Mouse (Mus musculus) stomach, postnatal 0 days (tissue): Measurements from ENCODE around the gene Lct. TPM values are rescaled to one million over a fixed set of nuclear protein-coding genes. Genes with fewer than 3 reads are reported as not detected.

ENCODE experiments used
- ATAC-seq: fragments of 200-750 bp; cut with Nextera tagmentation; 2 replicates; pipeline ENCODE4 v1.8.0; 2017; ENCODE audit not compliant: low FRiP score, low TSS enrichment
- DNase-seq: peaks from one replicate; pipeline ENCODE4 v3.0.0-alpha.2; 2016; ENCODE audit warnings: low spot score
- H3K27ac ChIP-seq: fragments of 300-500 bp; sonication (generic); replicated peaks from 2 replicates; pipeline ENCODE4 v1.5.1; 2014; ENCODE audit warnings: mild to moderate bottlenecking, control low read depth
- H3K27me3 ChIP-seq: fragments of 300-500 bp; sonication (generic); 2 replicates; pipeline ENCODE4 v1.6.1; 2014; ENCODE audit warnings: low read length; ENCODE audit not compliant: control insufficient read depth, insufficient read depth
- H3K36me3 ChIP-seq: fragments of 300-500 bp; sonication (generic); 2 replicates; pipeline ENCODE4 v1.6.1; 2014; ENCODE audit warnings: low read length, mixed read lengths; ENCODE audit not compliant: control insufficient read depth, insufficient read depth
- H3K4me1 ChIP-seq: fragments of 300-500 bp; sonication (generic); replicated peaks from 2 replicates; pipeline ENCODE4 v1.6.1; 2014; ENCODE audit warnings: antibody characterized with exemption; ENCODE audit not compliant: control insufficient read depth, insufficient read depth
- H3K4me2 ChIP-seq: fragments of 300-500 bp; sonication (generic); replicated peaks from 2 replicates; pipeline ENCODE4 v1.6.1; 2014; ENCODE audit warnings: low read depth, mild to moderate bottlenecking, control low read depth, moderate library complexity
- H3K4me3 ChIP-seq: fragments of 300-500 bp; sonication (generic); 2 replicates; pipeline ENCODE4 v1.5.1; 2014; ENCODE audit warnings: low read depth, low read length, control low read depth
- H3K9ac ChIP-seq: fragments of 300-500 bp; sonication (generic); 2 replicates; pipeline ENCODE4 v1.6.1; 2014; ENCODE audit warnings: mild to moderate bottlenecking, low read length, control low read depth, mixed read lengths
- H3K9me3 ChIP-seq: fragments of 300-500 bp; sonication (generic); 2 replicates; pipeline ENCODE4 v1.6.1; 2016; ENCODE audit warnings: low read length; ENCODE audit not compliant: control insufficient read depth
- CTCF ChIP-seq: IDR thresholded peaks from 2 replicates; pipeline ENCODE4 v1.5.1; 2016; ENCODE audit warnings: antibody characterized with exemption, low read depth, mild to moderate bottlenecking, moderate library complexity
- EP300 ChIP-seq: optimal IDR thresholded peaks from 2 replicates; pipeline ENCODE3; 2016; ENCODE audit warnings: antibody characterized with exemption
- WGBS: fragments of 180-500 bp; shearing (Covaris S2); extraction: QIAGEN DNeasy Blood & Tissue Kit; methylation state at CpG from one replicate; pipeline ENCODE4 v1.1.7; 2014; 5-methylcytosine and 5-hydroxymethylcytosine counted together
- polyA plus RNA-seq: library from polyadenylated mRNA; unstranded; fragments of >200 nt; fragmentation: Nextera tagmentation; extraction: Ambion mirVana; gene quantifications from 2 replicates; pipeline ENCODE4 v1.2.1, GENCODE M21; 2015

Gene Lct
- polyA plus RNA-seq, 1 experiment from 2014 or later, result 2.8 TPM

DNA sequence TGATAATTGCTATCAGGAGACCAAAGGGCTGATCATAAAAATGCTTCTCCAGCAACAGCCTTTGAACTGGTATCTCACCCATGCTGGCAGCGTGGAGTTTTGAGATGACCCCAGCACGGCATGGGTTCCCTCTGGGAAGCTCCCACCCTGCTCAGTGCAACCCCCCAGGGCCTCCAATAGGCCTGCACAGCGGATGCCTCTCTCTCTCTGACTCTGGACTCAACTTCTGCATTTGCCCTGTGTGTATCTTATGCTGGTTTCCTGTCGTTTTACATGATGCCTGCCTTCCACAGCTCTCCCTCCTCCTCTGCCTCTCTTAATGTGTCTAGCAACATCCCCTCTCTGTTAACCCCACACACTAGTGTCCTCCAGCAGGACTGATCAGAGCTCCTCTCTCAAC lies 13.5 kb downstream of the Lct start:
- no peaks in the 10 kb centered on the region for H3K4me1 ChIP-seq
- no peak overlapping the region for H3K4me3 ChIP-seq
- H3K9me3 ChIP-seq, result no peaks in the 10 kb centered on the region
- no peaks in the 10 kb centered on the region for H3K27me3 ChIP-seq
- H3K4me2 ChIP-seq, result no peak overlapping the region
- H3K36me3 ChIP-seq, result no peaks in the 10 kb centered on the region
- DNase-seq (no peak), ATAC-seq (no peak)
- H3K9ac ChIP-seq, result no peak overlapping the region
- no peak overlapping the region for H3K27ac ChIP-seq
- 62% methylated on average over 4 of the region's 4 CpGs for WGBS
- TF ChIP-seq EP300, result no peak
- TF ChIP-seq CTCF, result no peak

DNA sequence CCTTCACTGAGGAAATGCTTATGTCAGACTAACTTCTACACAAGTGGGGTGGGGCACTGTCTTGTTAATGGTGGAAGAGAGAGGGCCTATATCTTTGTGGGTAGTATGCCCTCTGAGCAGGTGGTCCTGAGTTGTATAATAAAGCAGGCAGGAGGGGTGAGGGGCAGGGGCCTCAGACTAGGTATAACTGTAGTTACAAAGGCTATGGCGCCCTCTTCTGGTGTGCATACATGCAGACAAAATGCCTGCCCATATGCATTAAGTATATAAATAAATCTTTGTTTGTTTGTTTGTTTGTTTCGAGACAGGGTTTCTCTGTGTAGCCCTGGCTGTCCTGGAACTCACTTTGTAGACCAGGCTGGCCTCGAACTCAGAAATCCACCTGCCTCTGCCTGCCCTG lies 19.1 kb downstream of the Lct start:
- WGBS, result 86% methylated on average over 3 of the region's 3 CpGs
- H3K9ac ChIP-seq, result no peak overlapping the region
- no peaks in the 10 kb centered on the region for H3K36me3 ChIP-seq
- H3K4me1 ChIP-seq, result no peaks in the 10 kb centered on the region
- DNase-seq, result no peak
- H3K9me3 ChIP-seq, result no peaks in the 10 kb centered on the region
- no peak for ATAC-seq
- H3K27ac ChIP-seq, result no peak overlapping the region
- no peak overlapping the region for H3K4me2 ChIP-seq
- no peak for TF ChIP-seq EP300
- no peaks in the 10 kb centered on the region for H3K27me3 ChIP-seq
- no peak overlapping the region for H3K4me3 ChIP-seq

DNA sequence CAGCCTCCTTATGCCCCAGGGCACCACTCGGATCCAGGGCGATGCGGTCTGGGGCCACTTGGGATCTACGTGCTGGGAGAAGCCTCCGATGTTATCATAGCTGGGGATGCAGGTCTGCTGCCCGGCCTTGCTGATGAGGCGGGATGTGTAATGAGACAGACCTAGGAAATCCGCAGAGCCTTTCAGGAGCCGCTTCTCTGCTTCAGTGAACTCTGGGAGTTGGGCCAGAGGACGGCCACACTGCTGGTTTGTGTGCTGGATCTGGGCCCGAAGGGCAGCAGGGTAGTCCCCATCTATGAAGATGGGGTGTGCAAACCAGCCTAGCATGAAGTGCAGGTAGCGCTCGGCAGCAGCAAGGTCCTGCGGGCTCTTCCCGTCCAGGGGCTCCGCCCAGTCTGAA lies 24.2 kb downstream of the Lct start:
- Histone ChIP-seq H3K27me3 (no peaks in the 10 kb centered on the region), H3K4me3 (no peak overlapping the region), H3K9ac (no peak overlapping the region), H3K9me3 (no peaks in the 10 kb centered on the region), H3K36me3 (no peaks in the 10 kb centered on the region), H3K4me2 (no peak overlapping the region), H3K4me1 (no peaks in the 10 kb centered on the region), H3K27ac (no peak overlapping the region)
- WGBS, result 86% methylated on average over 16 of the region's 16 CpGs
- DNase-seq (no peak), ATAC-seq (no peak)
- TF ChIP-seq EP300, result no peak

DNA sequence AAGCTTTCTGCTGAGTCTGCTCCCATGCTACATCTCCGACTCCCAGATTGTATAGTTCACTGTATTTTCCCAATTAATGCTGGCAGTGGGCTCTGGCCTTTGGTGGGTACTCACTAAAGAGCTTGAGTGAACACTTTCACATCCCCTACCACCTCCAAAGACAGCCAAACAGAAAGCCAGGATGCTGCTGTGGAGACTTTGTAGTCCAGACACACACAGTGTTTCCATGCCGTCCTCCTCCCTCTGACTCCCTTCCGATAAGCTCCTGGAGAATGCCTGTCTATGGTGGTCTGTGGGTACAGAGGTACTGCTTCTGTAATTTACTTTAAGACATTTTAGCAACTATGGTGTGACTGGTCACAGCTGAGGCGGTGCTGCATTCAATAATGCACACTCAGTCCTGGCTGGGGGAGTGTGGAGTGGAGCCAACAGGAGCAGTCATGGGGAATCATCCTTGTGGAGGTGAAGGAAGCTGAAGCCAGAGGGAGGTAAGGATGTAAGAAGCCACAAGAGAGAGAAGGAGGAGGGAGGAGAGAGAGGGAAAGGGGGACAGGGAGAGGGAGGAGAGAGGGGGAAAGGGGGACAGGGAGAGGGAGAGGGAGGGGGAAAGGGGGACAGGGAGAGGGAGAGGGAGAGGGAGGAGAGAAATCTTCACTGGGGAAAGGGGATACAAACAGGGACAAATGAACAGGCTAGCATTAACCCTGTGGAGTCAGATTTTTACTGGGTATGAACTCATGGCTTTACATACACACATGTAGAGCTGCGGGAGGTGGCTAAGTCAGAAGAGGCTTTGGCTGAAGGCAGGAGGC lies 32.2 kb downstream of the Lct start:
- Histone ChIP-seq H3K4me2 (no peak overlapping the region), H3K27me3 (no peaks in the 10 kb centered on the region), H3K9me3 (no peaks in the 10 kb centered on the region), H3K4me3 (no peak overlapping the region), H3K36me3 (no peaks in the 10 kb centered on the region), H3K4me1 (no peaks in the 10 kb centered on the region), H3K27ac (no peak overlapping the region), H3K9ac (no peak overlapping the region)
- ATAC-seq, result no peak
- TF ChIP-seq CTCF (no peak), EP300 (no peak)
- no peak for DNase-seq
- WGBS, result 79% methylated on average over 5 of the region's 5 CpGs

DNA sequence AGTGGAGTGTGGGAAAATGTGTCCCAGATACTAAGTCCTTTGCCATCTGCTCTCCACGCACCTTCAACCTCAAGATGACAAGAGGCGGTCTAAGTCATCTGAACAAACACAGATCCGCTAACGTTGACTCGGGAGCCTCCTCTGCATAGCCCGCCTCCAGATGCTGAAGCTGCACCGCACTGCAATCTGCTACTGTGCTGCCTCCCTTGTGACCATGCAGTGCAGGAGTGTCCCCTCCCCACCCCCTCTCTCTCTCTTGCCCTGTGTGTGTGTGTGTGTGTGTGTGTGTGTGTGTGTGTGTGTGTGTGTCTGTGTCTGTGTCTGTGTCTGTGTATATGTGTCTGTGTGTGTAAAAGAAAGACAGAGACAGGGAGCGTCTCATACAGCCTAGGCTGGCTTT lies 32.8 kb downstream of the Lct start:
- Histone ChIP-seq H3K27ac (no peak overlapping the region), H3K9me3 (no peaks in the 10 kb centered on the region), H3K36me3 (no peaks in the 10 kb centered on the region), H3K4me1 (no peaks in the 10 kb centered on the region), H3K4me3 (no peak overlapping the region), H3K27me3 (no peaks in the 10 kb centered on the region), H3K9ac (no peak overlapping the region), H3K4me2 (no peak overlapping the region)
- ATAC-seq, result no peak
- no peak for DNase-seq
- 63% methylated on average over 8 of the region's 8 CpGs for WGBS
- TF ChIP-seq EP300 (no peak), CTCF (no peak)

DNA sequence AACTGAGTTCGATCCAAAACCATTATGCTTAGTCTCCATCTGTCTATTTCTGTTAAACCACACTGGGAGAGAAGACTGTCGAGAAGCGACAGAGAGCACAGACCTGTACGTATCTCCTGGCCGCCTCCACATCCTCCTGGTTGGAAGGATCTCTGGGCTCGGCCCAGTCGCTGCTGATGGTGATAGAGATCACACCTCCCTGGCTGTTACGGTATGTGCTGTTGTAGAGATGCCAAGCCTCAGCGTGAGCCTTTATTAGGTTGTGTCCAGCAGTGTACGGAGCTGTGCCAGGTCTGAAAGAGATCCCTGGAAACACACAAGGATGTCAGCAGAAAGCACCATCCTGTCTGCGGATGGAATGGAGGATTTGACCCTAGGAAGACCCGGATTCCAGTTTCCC lies 34.6 kb downstream of the Lct start:
- no peaks in the 10 kb centered on the region for H3K4me1 ChIP-seq
- WGBS, result 83% methylated on average over 12 of the region's 12 CpGs
- no peak overlapping the region for H3K4me2 ChIP-seq
- no peak for DNase-seq
- no peak overlapping the region for H3K9ac ChIP-seq
- H3K9me3 ChIP-seq, result no peaks in the 10 kb centered on the region
- no peak for ATAC-seq
- H3K36me3 ChIP-seq, result no peaks in the 10 kb centered on the region
- H3K27ac ChIP-seq, result no peak overlapping the region
- H3K4me3 ChIP-seq, result no peak overlapping the region
- TF ChIP-seq EP300 (no peak), CTCF (no peak)
- no peaks in the 10 kb centered on the region for H3K27me3 ChIP-seq
